Mouse (Mus musculus): ENCODE data around the gene Tcf23. TPM values are rescaled to one million over a fixed set of nuclear protein-coding genes. Genes with fewer than 3 reads are reported as not detected.

Tcf23 gene
- not detected in 2 replicates for total RNA-seq (2023)

GRCm38 (mm10) chr5:30968416-30968815, at the start of gene Tcf23:
Gene Tcf23 (plus strand): TSS chr5:30968662.

GRCm38 (mm10) chr5:30921256-30922033, 47.0 kb upstream of the Tcf23 start, which contains the start of gene Khk:
Gene Khk (plus strand): TSS chr5:30921431.

GRCm38 (mm10) chr5:30944956-30945781, 23.3 kb upstream of the Tcf23 start, which contains the start of gene Cgref1:
Gene Cgref1 (minus strand): TSS chr5:30945591.

GRCm38 (mm10) chr5:30959966-30960501, 8.4 kb upstream of the Tcf23 start, which contains the start of gene Preb:
Gene Preb (minus strand): TSS chr5:30960361.

Other genes starting within 250 kb of the Tcf23 start
- 1.5 and 1.6 TPM in 2 replicates for gene Mapre3, start 154.0 kb upstream of the Tcf23 start, total RNA-seq (2023)
- 21.9 and 30.1 TPM in 2 replicates for gene Tmem214, start 100.7 kb upstream of the Tcf23 start, total RNA-seq (2023)
- 3.1 and 4.6 TPM in 2 replicates for gene Agbl5, start 80.0 kb upstream of the Tcf23 start, total RNA-seq (2023)
- gene Ost4, start 60.9 kb upstream of the Tcf23 start, total RNA-seq (2023): 105 and 129 TPM in 2 replicates
- gene Emilin1, start 55.3 kb upstream of the Tcf23 start, total RNA-seq (2023): 22.9 and 23.7 TPM in 2 replicates
- 28.9 and 31.7 TPM in 2 replicates for gene Khk, start 47.2 kb upstream of the Tcf23 start, total RNA-seq (2023)
- gene Cgref1, start 23.1 kb upstream of the Tcf23 start, total RNA-seq (2023): 0.98 TPM in 1 of 2 replicates, not detected in the other
- 430 and 600 TPM in 2 replicates for gene Preb, start 8.3 kb upstream of the Tcf23 start, total RNA-seq (2023)
- gene Atraid, start 79.7 kb downstream of the Tcf23 start, total RNA-seq (2023): 11.6 and 17.1 TPM in 2 replicates
- gene Slc5a6, start 80.3 kb downstream of the Tcf23 start, total RNA-seq (2023): 2.4 and 3.3 TPM in 2 replicates
- gene Cad, start 86.1 kb downstream of the Tcf23 start, total RNA-seq (2023): 8.2 and 20.3 TPM in 2 replicates
- gene Dnajc5g, start 137.6 kb downstream of the Tcf23 start, total RNA-seq (2023): not detected in 2 replicates
- not detected in 2 replicates for gene Slc30a3, start 139.6 kb downstream of the Tcf23 start, total RNA-seq (2023)
- not detected in 2 replicates for gene Trim54, start 148.1 kb downstream of the Tcf23 start, total RNA-seq (2023)
- gene Ucn, start 170.2 kb downstream of the Tcf23 start, total RNA-seq (2023): not detected in 2 replicates
- 7.0 and 7.6 TPM in 2 replicates for gene Mpv17, start 185.6 kb downstream of the Tcf23 start, total RNA-seq (2023)
- gene Gm29609, start 211.2 kb downstream of the Tcf23 start, total RNA-seq (2023): 0.93 and 2.1 TPM in 2 replicates
- 88.6 and 97.9 TPM in 2 replicates for gene Gtf3c2, start 211.5 kb downstream of the Tcf23 start, total RNA-seq (2023)
- 52.6 and 61.7 TPM in 2 replicates for gene Snx17, start 224.6 kb downstream of the Tcf23 start, total RNA-seq (2023)
- gene Eif2b4, start 224.8 kb downstream of the Tcf23 start, total RNA-seq (2023): 16.3 and 17.5 TPM in 2 replicates
- gene Zfp513, start 233.6 kb downstream of the Tcf23 start, total RNA-seq (2023): 29.5 and 34.6 TPM in 2 replicates